Mouse (Mus musculus) activated CD4-positive, CD25-positive, alpha-beta regulatory T cell, adult 4 months (primary cell): Measurements from ENCODE around the gene Dazap1. TPM values are rescaled to one million over a fixed set of nuclear protein-coding genes. Genes with fewer than 3 reads are reported as not detected.

Experiments used
- ATAC-seq: one replicate; pipeline ENCODE4 v1.8.0; 2017
- polyA plus RNA-seq, 2 experiments: library from polyadenylated mRNA; unstranded; fragments of 100-300 nt; shearing (Covaris generic); gene quantifications; one replicate each; pipeline ENCODE4 v1.2.1; 2017

Dazap1 gene
- polyA plus RNA-seq, 2 experiments from 2014 or later, result 15.4 to 19.6 TPM

- no peak for ATAC-seq
These were observed 63.1 kb downstream of the Dazap1 start for GRCm38 (mm10) chr10:80324120-80325037.

GRCm38 (mm10) chr10:80325045-80325444 is 63.8 kb downstream of the Dazap1 start:
- no peak for ATAC-seq

- ATAC-seq, result peak; percentile 80
These were observed 68.2 kb downstream of the Dazap1 start, which contains the start of the genes Pcsk4 and Reep6 for GRCm38 (mm10) chr10:80329273-80330081. Gene Pcsk4 (minus strand): TSS chr10:80329498. Gene Reep6 (plus strand): TSS chr10:80329953.

DNA sequence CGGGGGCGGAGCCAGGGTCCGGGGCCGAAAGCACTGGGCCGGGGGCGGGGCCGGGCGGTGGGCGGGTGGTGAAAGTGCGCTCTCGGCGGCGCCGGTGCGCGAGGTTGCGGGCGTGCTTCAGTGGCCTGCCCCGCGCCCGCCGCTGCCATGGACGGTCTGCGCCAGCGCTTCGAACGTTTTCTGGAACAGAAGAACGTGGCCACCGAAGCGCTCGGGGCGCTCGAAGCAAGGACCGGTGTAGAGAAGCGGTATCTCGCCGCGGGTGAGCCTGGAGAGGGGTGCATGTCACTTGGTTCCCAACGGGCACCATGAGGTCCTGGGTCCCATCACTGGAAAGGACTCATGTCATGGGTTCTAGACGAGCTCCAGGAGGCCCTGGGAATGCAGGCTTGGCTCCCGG is 68.8 kb downstream of the Dazap1 start:
- ATAC-seq, result no peak

DNA sequence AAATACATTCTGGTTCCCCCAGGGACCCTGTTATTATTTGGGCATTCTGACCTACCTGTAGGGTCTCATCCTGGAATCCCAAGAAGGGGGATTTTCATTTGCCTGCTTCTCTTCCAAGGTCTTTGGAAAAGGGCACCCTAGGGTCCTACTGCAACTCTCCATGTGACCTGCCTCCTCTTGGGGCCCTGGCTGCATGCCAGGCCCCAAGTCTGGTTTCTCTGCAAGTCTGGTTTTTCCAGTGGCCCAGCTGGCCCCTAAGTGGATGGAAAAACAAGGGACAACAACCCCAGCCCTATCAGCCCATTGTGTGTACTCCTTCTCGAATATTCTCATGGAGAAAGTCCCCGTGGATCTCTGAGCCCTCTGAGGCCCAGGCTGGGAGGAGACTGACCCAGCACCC is 69.6 kb downstream of the Dazap1 start:
- ATAC-seq, result no peak

GRCm38 (mm10) chr10:80331636-80332524 is 70.6 kb downstream of the Dazap1 start:
- ATAC-seq, result no peak

DNA sequence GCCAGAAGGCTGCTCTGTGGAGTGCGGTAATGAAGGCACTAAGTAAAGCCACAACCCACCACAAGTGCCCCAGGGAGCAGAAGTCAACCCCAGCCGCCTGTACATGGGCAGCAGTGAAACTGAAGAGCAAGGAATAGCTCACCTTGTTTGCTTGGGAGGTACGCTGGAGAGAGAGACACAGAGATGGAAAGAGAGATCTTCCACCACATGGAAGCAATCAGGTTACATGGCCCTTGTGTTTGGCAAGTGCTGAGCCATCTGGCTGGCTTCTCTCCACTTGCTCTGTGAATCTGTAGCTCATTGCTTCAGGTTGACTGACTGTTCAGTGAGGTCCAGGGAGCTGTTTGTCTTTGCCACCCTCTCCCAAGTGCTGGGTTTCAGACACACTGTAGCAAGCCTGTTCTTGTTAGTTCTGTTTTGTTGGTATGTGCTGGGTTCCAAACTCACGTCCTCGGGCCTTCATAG is 71.3 kb downstream of the Dazap1 start:
- no peak for ATAC-seq

GRCm38 (mm10) chr10:80336263-80336662 is 75.0 kb downstream of the Dazap1 start:
- ATAC-seq, result no peak

Other genes with a start within 250 kb of the Dazap1 start
- gene Arhgap45, start 244.8 kb upstream of the Dazap1 start, polyA plus RNA-seq, result 100 to 1,000 TPM; 196 to 326 TPM
- gene Polr2e, start 221.7 kb upstream of the Dazap1 start, polyA plus RNA-seq, result 100 to 1,000 TPM; 174 to 175 TPM
- 100 to 1,000 TPM; 346 to 370 TPM for gene Gpx4, start 214.3 kb upstream of the Dazap1 start, polyA plus RNA-seq
- gene Sbno2, start 155.9 kb upstream of the Dazap1 start, polyA plus RNA-seq, result 10 to 100 TPM; 26.8 to 32.5 TPM
- 10 to 100 TPM; 22.1 to 25.4 TPM for gene Stk11, start 145.7 kb upstream of the Dazap1 start, polyA plus RNA-seq
- 100 to 1,000 TPM; 338 to 428 TPM for gene Atp5d, start 122.9 kb upstream of the Dazap1 start, polyA plus RNA-seq
- gene Cbarp, start 120.7 kb upstream of the Dazap1 start, polyA plus RNA-seq, result under 1 TPM; 0.74 to 0.96 TPM
- gene Midn, start 113.2 kb upstream of the Dazap1 start, polyA plus RNA-seq, result 1 to 10 TPM; 7.3 to 9.2 TPM
- gene Cirbp, start 95.5 kb upstream of the Dazap1 start, polyA plus RNA-seq, result 100 to 1,000 TPM; 132 to 177 TPM
- 10 to 100 TPM; 18.0 to 22.7 TPM for gene 1600002K03Rik, start 88.5 kb upstream of the Dazap1 start, polyA plus RNA-seq
- not detected for gene Efna2, start 82.0 kb upstream of the Dazap1 start, polyA plus RNA-seq
- 10 to 100 TPM; 59.5 to 75.7 TPM for gene Mum1, start 35.1 kb upstream of the Dazap1 start, polyA plus RNA-seq
- gene Ndufs7, start 12.4 kb upstream of the Dazap1 start, polyA plus RNA-seq, result 100 to 1,000 TPM; 205 to 250 TPM
- under 1 TPM in 1 of 2 experiments, not detected in 1; 0.34 TPM for gene Gamt, start 474 bp upstream of the Dazap1 start, polyA plus RNA-seq
- gene Rps15, start 31.0 kb downstream of the Dazap1 start, polyA plus RNA-seq, result 1,000 to 10,000 TPM; 1,256 to 1,612 TPM
- under 1 TPM in 1 of 2 experiments, not detected in 1; 0.82 TPM for gene Apc2, start 34.5 kb downstream of the Dazap1 start, polyA plus RNA-seq
- gene 2310011J03Rik, start 59.1 kb downstream of the Dazap1 start, polyA plus RNA-seq, result 10 to 100 TPM; 44.0 to 54.5 TPM
- gene Pcsk4, start 68.0 kb downstream of the Dazap1 start, polyA plus RNA-seq, result 10 to 100 TPM in 1 of 2 experiments, 1 to 10 TPM in 1; 6.7 to 11.9 TPM
- gene Reep6, start 68.5 kb downstream of the Dazap1 start, polyA plus RNA-seq, result not detected
- gene Adamtsl5, start 86.9 kb downstream of the Dazap1 start, polyA plus RNA-seq, result not detected
- gene Plk5, start 95.0 kb downstream of the Dazap1 start, polyA plus RNA-seq, result not detected
- gene Mex3d, start 126.2 kb downstream of the Dazap1 start, polyA plus RNA-seq, result 1 to 10 TPM in 1 of 2 experiments, under 1 TPM in 1; 0.62 to 1.2 TPM
- 10 to 100 TPM; 23.6 to 32.0 TPM for gene Mbd3, start 138.1 kb downstream of the Dazap1 start, polyA plus RNA-seq
- gene Uqcr11, start 145.3 kb downstream of the Dazap1 start, polyA plus RNA-seq, result 100 to 1,000 TPM; 327 to 363 TPM
- 10 to 100 TPM in 1 of 2 experiments, 1 to 10 TPM in 1; 9.3 to 10.7 TPM for gene Tcf3, start 172.2 kb downstream of the Dazap1 start, polyA plus RNA-seq
- not detected for gene Onecut3, start 233.3 kb downstream of the Dazap1 start, polyA plus RNA-seq